Mouse (Mus musculus) G1E (cell line): ENCODE measurements around the gene Prpf38a.

ENCODE experiments used
- CTCF ChIP-seq: IDR thresholded peaks from 2 replicates; pipeline ENCODE4 v1.5.1; 2012; ENCODE audit warnings: low read depth, low read length, inconsistent platforms, mixed read lengths
- POLR2AphosphoS5 ChIP-seq: IDR thresholded peaks from 2 replicates; pipeline ENCODE4 v1.6.1; 2012; ENCODE audit warnings: low read depth, low read length, inconsistent platforms; ENCODE audit not compliant: insufficient replicate concordance
- TAL1 ChIP-seq: conservative IDR thresholded peaks from 2 replicates; pipeline ENCODE4 v1.6.1; 2012; ENCODE audit warnings: low read depth, low read length, inconsistent platforms, mixed read lengths

GRCm38 (mm10) chr4:108572644-108573043, 6.5 kb downstream of the Prpf38a start:
- TF ChIP-seq CTCF (no peak), TAL1 (no peak), POLR2AphosphoS5 (no peak)
